Mouse (Mus musculus) urinary bladder, postnatal 25 days (tissue): Measurements from ENCODE around the gene Dmwd.
"Not testable (repeated sequence)": the region's sequence is repeated elsewhere in the genome, so short reads cannot be mapped to it uniquely, and the experiment has no call there.

ENCODE experiments used
- DNase-seq: peaks from one replicate; pipeline ENCODE4 v3.0.0; 2022; ENCODE audit warnings: low spot score

Dmwd gene

GRCm38 (mm10) chr7:19071024-19071423, 5.0 kb upstream of the Dmwd start:
- DNase-seq, result not testable (repeated sequence)

- no peak for DNase-seq
Observed at GRCm38 (mm10) chr7:19073504-19073903, 2.5 kb upstream of the Dmwd start.

- no peak for DNase-seq
Observed at GRCm38 (mm10) chr7:19074494-19074893, 1.5 kb upstream of the Dmwd start.

GRCm38 (mm10) chr7:19075231-19075630, 796 bp upstream of the Dmwd start:
- DNase-seq, result no peak

GRCm38 (mm10) chr7:19076586-19076991, 562 bp downstream of the Dmwd start:
- no peak for DNase-seq

GRCm38 (mm10) chr7:19077761-19078160, 1.7 kb downstream of the Dmwd start:
- DNase-seq, result no peak

GRCm38 (mm10) chr7:19078732-19079131, 2.7 kb downstream of the Dmwd start:
- no peak for DNase-seq

GRCm38 (mm10) chr7:19080451-19080950, 4.5 kb downstream of the Dmwd start:
- no peak for DNase-seq

GRCm38 (mm10) chr7:19082171-19082570, 6.1 kb downstream of the Dmwd start:
- DNase-seq, result no peak

- no peak for DNase-seq
Observed at GRCm38 (mm10) chr7:19083096-19083495, 7.1 kb downstream of the Dmwd start.

- DNase-seq, result no peak
Observed at GRCm38 (mm10) chr7:19083701-19084100, 7.7 kb downstream of the Dmwd start, which contains the start of gene Dmpk. Gene Dmpk, plus strand, starts transcription at chr7:19083849.

GRCm38 (mm10) chr7:19084277-19084771, 8.3 kb downstream of the Dmwd start:
- no peak for DNase-seq

- no peak for DNase-seq
Observed at GRCm38 (mm10) chr7:19084921-19085473, 9.0 kb downstream of the Dmwd start.

- DNase-seq, result no peak
Observed at GRCm38 (mm10) chr7:19085495-19085894, 9.5 kb downstream of the Dmwd start.

GRCm38 (mm10) chr7:19086042-19086441, 10.0 kb downstream of the Dmwd start:
- DNase-seq, result no peak

- no peak for DNase-seq
Observed at GRCm38 (mm10) chr7:19086760-19087159, 10.7 kb downstream of the Dmwd start.

GRCm38 (mm10) chr7:19088813-19089212, 12.8 kb downstream of the Dmwd start:
- peak; percentile 57 for DNase-seq

- no peak for DNase-seq
Observed at GRCm38 (mm10) chr7:19091913-19092312, 15.9 kb downstream of the Dmwd start.

GRCm38 (mm10) chr7:19092381-19093173, 16.6 kb downstream of the Dmwd start:
- no peak for DNase-seq

- DNase-seq, result peak; percentile 83
Observed at GRCm38 (mm10) chr7:19093174-19093521, 17.1 kb downstream of the Dmwd start.

GRCm38 (mm10) chr7:19093537-19094385, 17.7 kb downstream of the Dmwd start:
- DNase-seq, result peak; percentile 93

- DNase-seq, result peak; percentile 53
Observed at GRCm38 (mm10) chr7:19094471-19094825, 18.4 kb downstream of the Dmwd start, which contains the start of gene Six5. Gene Six5, plus strand, starts transcription at chr7:19094594.
